Mouse (Mus musculus): Measurements from ENCODE around the gene Chsy1.

Gene Chsy1

DNA sequence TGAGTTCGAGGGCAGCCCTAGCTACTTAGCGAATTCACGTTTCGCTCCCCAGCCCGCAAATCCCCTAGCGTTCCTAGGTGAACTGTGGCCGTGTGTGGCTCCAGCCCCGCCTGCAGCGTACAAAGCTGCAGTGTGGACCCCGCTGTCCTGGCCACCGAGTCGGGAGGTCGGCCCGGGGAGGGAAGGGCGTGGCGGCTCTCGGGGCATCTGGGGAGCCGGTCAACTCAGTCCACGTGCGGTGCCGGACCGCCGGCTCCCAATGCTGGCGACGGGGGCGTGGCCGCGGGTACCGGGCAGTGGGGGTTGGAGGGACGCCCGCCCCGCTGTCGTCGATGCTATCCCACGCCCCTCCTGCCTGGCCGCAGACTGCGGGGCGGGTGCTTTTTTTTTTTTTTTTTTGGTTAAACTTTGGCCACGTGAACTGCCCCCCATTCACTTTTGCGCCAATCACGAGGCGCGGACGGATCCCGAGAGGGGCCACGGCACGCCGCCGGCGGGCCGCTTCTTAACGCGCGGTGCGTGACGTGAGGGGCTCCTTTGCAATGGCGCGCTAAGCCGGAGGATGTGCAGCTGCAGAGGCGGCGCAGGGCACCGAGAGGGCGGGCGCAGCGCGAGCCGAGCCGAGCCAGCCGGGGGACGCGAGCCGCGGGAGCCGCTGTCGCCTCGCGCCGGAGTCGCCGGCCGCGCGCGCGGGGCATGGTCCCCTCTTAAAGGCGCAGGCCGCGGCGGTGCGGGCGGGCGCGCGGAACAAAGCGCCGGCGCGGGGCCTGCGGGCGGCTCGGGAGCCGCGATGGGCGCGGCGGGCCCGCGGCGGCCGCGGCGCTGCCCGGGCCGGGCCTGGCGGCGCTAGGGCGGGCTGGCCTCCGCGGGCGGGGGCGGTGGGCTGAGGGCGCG is at the start of gene Chsy1:
Chsy1 (plus strand) TSS at position 555 of the 894 bp plus-strand sequence.
- peak; percentile 100 for DNase-seq

DNA sequence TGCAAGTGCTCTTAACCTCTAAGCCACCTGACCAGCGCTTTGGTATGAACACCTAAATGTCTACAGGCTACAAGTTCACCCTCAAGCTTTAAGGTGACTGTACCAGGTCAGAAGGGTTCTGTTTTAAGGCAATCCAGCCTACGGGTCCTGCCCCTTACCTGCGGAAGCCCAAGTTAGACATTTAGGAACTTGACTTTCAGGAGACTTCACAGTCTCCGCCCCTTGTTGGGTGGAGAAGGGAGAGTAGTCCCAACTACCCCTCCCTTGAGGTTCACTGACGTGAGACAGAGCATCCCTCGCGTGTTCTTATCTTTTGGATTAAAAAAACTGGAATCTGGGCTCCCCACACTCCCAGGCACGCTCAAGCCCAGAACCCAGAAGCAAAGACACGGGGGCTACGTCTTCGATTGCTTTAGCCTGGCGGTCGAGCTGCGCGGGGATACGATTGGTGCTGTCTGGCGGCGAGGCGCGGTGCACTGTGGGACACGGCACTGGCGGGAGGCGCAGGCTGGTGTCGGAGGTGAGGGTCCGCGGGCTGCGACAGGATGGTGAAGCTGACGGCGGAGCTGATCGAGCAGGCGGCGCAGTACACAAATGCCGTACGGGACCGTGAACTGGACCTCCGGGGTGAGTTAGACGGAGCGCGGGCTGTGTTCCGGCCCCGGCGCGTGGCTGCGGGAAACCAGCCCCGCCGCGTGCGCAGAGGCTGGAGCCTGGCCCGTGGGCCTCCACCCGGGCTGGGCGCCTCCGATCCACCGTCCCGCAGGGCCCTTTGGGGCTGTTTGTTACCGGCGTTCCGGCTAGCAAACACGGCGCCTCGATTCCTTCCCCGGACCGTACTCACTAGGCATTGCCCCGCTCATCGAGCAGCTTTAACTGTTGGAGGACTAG is 49.0 kb upstream of the Chsy1 start:
- peak; percentile 99 for DNase-seq

GRCm38 (mm10) chr7:66061057-66061456 is 48.3 kb upstream of the Chsy1 start:
- DNase-seq, result no peak

- DNase-seq, result no peak
These were observed 32.9 kb upstream of the Chsy1 start for GRCm38 (mm10) chr7:66076411-66076810.

DNA sequence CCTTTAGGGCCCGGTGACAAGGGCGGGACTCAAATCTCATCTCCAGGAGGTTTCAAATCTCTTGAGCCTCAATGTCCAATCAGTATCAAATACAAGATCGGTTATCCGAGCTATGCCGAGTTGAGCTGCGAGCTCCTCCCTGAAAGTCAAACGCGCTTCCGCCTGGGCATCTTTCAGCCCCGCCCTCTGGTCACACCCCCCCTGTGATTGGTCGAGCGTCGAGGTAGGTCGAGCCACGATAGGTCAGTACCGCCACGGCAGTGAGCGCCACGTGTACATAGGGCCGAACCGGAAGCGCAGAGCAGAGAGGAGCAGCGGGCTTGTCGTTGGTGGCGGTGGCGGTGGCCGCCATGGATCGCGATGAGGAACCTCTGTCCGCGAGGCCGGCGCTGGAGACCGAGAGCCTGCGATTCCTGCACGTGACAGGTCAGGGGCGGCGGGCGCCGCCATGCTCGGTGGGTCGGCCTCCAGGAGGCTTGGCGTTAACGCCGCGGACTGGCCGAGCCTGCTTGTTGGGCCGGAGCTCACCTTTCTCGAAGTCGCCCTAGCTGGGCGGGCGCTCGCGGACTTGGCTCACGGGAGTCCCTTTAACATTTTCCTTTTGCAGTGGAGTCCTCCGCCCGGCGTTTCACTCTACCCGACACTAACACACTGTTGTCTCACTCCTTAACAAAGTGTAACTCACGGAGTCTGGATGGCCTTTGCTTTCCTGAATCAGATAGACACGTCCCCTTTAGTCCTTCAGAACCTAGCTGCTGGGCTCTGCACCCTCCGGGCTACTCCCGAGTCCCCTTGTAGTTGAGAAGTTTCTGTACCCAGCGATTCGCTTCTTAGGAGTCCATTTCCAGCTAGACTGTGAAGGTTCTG is 29.7 kb upstream of the Chsy1 start, which contains the start of gene Selenos:
Selenos (plus strand) TSS at position 286 of the 867 bp plus-strand sequence.
- peak; percentile 100 for DNase-seq

DNA sequence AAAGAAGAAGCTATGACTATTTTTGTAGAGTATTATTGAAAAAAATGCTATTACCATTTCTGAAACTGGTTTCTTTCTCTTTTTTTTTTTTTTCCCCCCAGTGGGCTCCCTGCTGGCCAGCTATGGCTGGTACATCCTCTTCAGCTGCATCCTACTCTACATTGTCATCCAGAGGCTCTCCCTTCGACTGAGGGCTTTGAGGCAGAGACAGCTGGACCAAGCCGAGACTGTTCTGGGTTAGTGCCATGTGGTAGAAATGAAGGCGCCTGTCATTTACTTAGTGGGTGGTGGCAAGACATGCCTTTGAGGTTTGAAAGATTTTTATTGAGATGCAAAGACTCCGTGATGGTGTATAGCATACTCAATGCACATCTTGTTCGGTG is 29.1 kb upstream of the Chsy1 start:
- peak; percentile 88 for DNase-seq

GRCm38 (mm10) chr7:66083757-66084156 is 25.6 kb upstream of the Chsy1 start:
- DNase-seq, result no peak

- peak; percentile 90 for DNase-seq
These were observed 24.8 kb upstream of the Chsy1 start for GRCm38 (mm10) chr7:66084546-66084945.

GRCm38 (mm10) chr7:66087652-66088051 is 21.7 kb upstream of the Chsy1 start:
- DNase-seq, result peak; percentile 83

DNA sequence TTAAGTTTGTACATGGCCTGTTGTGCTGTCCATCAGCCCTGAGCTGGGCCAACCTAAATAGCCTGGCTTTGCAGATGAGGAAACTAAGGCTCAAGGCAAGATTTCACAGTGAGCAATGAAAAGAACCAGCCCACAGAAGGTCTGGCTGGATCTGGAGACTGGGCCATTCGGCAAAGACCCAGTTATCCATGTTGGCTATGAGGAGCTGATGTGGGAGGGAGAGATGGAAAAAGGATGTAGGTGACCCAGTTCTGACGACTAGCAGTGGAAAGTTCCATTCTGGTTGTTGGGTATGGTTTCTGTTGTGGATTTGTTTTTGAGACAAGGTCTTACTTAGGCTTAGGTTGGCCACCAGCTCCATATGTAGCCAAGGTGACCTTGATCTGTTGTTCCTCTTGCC is 21.2 kb upstream of the Chsy1 start:
- DNase-seq, result no peak

GRCm38 (mm10) chr7:66090676-66091190 is 18.6 kb upstream of the Chsy1 start:
- no peak for DNase-seq

- DNase-seq, result no peak
These were observed 17.8 kb upstream of the Chsy1 start for GRCm38 (mm10) chr7:66091553-66091952.

DNA sequence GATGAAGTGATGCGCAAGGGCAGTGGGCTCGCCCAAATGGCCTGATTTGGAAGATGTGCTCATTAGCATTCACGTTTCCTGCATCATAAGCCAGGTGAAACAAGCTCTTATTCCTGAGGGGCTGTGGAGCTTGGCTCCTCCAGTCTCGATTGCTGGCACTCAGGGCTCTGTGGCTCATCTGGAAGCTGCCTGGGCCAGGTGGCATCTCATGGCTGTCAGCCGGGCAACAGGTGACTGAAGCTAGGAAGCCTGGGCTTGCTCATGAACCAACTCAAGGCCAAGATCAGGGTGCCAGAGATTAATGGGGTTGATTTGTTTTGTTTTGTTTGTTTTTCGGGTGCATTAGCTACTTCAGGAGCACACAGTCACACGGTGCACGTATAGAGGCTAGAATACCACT is 16.7 kb upstream of the Chsy1 start:
- no peak for DNase-seq

GRCm38 (mm10) chr7:66094141-66094540 is 15.2 kb upstream of the Chsy1 start:
- peak; percentile 92 for DNase-seq

GRCm38 (mm10) chr7:66098803-66099202 is 10.5 kb upstream of the Chsy1 start:
- DNase-seq, result no peak

- DNase-seq, result no peak
These were observed 7.4 kb upstream of the Chsy1 start for GRCm38 (mm10) chr7:66101866-66102265.

DNA sequence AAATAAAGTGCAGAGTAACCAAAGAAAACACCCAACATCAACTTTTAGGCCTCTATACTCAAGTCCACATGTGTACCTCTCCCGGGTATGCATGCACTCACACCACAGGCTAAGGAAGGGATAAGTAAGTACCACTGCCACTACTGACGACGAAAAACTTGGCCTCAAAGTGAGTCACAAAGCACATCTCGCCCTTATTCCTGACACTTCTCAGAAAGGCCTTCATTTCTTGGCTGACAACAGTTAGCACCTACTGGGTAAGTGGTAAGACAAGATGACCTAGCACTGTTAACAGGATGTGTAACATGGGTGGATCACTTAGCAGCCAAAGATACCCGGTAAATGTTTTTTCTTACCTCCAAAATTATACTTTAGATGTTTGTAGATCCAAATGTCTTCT is 4.8 kb upstream of the Chsy1 start:
- no peak for DNase-seq

- no peak for DNase-seq
These were observed 3.5 kb upstream of the Chsy1 start for GRCm38 (mm10) chr7:66105771-66106170.

- DNase-seq, result peak; percentile 90
These were observed 2.7 kb upstream of the Chsy1 start for GRCm38 (mm10) chr7:66106581-66107056.

DNA sequence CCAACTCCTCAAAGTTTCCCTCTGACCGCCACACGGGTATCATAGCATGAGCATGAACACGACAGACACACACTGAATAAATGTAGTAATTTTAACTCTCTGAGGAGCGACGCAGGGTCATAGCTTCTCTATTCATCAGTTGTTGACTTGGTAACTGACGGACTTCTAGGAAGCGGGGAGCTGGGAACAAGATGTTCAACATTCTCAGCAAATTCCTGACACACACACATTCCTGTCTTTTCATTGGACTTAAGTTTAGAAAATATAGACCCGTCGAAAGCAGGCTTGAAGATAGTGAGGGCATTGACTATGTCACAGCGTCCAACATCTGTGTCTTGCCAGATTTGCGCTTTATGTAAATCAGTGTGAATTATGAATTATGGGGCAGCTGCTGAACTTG is 2.1 kb upstream of the Chsy1 start:
- no peak for DNase-seq

GRCm38 (mm10) chr7:66107930-66108329 is 1.4 kb upstream of the Chsy1 start:
- peak; percentile 92 for DNase-seq
